In the genomic region with DNA sequence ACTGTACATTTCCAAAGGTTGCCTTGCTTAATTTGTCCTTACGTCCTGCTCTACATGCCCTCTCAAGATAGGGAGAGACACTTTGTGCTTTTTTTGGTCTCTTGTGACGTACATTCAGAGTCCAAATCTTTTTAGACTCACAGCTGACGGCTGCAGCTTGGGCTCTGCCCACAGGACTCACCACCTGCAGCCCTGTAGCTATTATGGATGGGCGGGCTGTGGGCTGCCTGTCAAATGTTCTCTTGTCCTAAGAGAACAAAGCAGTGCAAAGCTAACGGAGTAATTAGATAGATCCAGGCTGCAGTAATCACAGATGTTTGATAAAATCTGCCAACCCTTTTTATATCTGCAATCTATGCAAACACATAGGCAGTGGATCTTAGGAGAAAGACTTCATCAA, we compare ENCODE assay signal across 15 mouse cellular contexts.
DNase-seq lines count a peak whose midpoint lies in the region; ATAC-seq lines count a peak whose summit lies in the region.
"Had no signal": no experiment of that assay in that cellular context is flagged by ENCODE, and none has a peak within 500 bp of the region (broad histone marks: within the 10 kb centered on the region; RNA-seq: fewer than 3 reads in every experiment).

No protein-coding gene starts in this region.

- peak; percentile 96 for ATAC-seq in frontal cortex, adult (ENCODE audit: low TSS enrichment)
- ATAC-seq: hindbrain, embryonic 16.5 days; liver, embryonic 12.5 days had no signal

- intact Hi-C loops in heart, postnatal 10 days (cut with DNase I): no loop called here

- no peak for DNase-seq in frontal cortex, postnatal 25 days (ENCODE audit: low spot score in 2 of 2)
- peak; percentile 82 for DNase-seq in brain, adult 2 months (ENCODE audit: low read depth, low spot score)
- peak; percentile 17 to 22 for DNase-seq in frontal cortex, postnatal 36 days (ENCODE audit: low spot score in 2 of 2)
- DNase-seq in left cerebral cortex, adult 9 months (ENCODE audit: low spot score in 2 of 2): peak; percentile 13 to 37
- DNase-seq in ovary, adult 18-20 months (ENCODE audit: low spot score): no peak
- no peak for DNase-seq in spleen, postnatal 10 days (ENCODE audit: low spot score in 2 of 2)
- no peak for DNase-seq in heart, postnatal 10 days
- DNase-seq: adrenal gland, adult 2 months; heart, adult 11 months; kidney, adult 9 months; lung, postnatal 14 days; thymus, adult 18-20 months had no signal

Comparison
In these comparisons a context has a peak if more than half of its experiments do, and no peak if none do; other contexts are left out.
1. DNase-seq: peak in brain, adult 2 months (single experiment), frontal cortex, postnatal 36 days (2 of 2) and left cerebral cortex, adult 9 months (2 of 2); none in frontal cortex, postnatal 25 days (0 of 2), ovary, adult 18-20 months (single experiment), spleen, postnatal 10 days (0 of 2) and heart, postnatal 10 days (0 of 2).